Mouse (Mus musculus) gastrocnemius, adult 2 months (tissue): ENCODE data around the gene Rrp9. TPM values are rescaled to one million over a fixed set of nuclear protein-coding genes. Genes with fewer than 3 reads are reported as not detected.

ENCODE experiments used
- DNase-seq: peaks from one replicate; pipeline ENCODE4 v3.0.0; 2022
- H3K27ac ChIP-seq: fragments of 200-600 bp; 2 replicates; pipeline ENCODE4 v1.8.1; 2022; ENCODE audit warnings: mild to moderate bottlenecking
- H3K4me3 ChIP-seq: fragments of 200-600 bp; 2 replicates; pipeline ENCODE4 v1.8.1; 2022; ENCODE audit warnings: mild to moderate bottlenecking, moderate library complexity
- CTCF ChIP-seq: fragments of 200-600 bp; IDR thresholded peaks from 2 replicates; pipeline ENCODE4 v1.8.1; 2022; ENCODE audit warnings: antibody characterized with exemption, mild to moderate bottlenecking, moderate library complexity
- intact Hi-C: fragments of 180-260 bp; cut with DNase I; formaldehyde crosslinking; loops from one replicate; pipeline ENCODE4 v1.15.1; 2025
- total RNA-seq, 2 experiments: library from RNA; stranded (reverse); gene quantifications; 2 replicates each; pipeline ENCODE4 v1.2.3; 2021

Rrp9 gene
- total RNA-seq, 2 experiments from 2014 or later: 23.9 to 24.7 TPM

GRCm38 (mm10) chr9:106450661-106451060 lies 25.1 kb upstream of the Rrp9 start:
- H3K27ac ChIP-seq: peak overlapping the region; percentile 95
- intact Hi-C loops: no loop called here
- H3K4me3 ChIP-seq: peak overlapping the region; percentile 67
- TF ChIP-seq CTCF: no peak
- DNase-seq: peak; percentile 85

GRCm38 (mm10) chr9:106451298-106451697 lies 24.5 kb upstream of the Rrp9 start:
- peak overlapping the region; percentile 95 for H3K27ac ChIP-seq
- H3K4me3 ChIP-seq: peak overlapping the region; percentile 67
- no peak for DNase-seq
- intact Hi-C loops: no loop called here
- TF ChIP-seq CTCF: no peak

- Histone ChIP-seq H3K27ac (peak overlapping the region; percentile 16; the same call in 1 of the 2 replicates), H3K4me3 (no peak overlapping the region)
- no peak for TF ChIP-seq CTCF
- intact Hi-C loops: no loop called here
- DNase-seq: no peak
Measured at GRCm38 (mm10) chr9:106451899-106452298, 23.9 kb upstream of the Rrp9 start.

GRCm38 (mm10) chr9:106452351-106452750 lies 23.4 kb upstream of the Rrp9 start:
- H3K27ac ChIP-seq: peak overlapping the region; percentile 92
- H3K4me3 ChIP-seq: peak overlapping the region; percentile 79; the same call in 1 of the 2 replicates
- intact Hi-C loops: no loop called here
- no peak for TF ChIP-seq CTCF
- no peak for DNase-seq

- peak overlapping the region; percentile 79 for H3K4me3 ChIP-seq
- peak; percentile 57 for DNase-seq
- no peak for TF ChIP-seq CTCF
- intact Hi-C loops: no loop called here
- peak overlapping the region; percentile 92 for H3K27ac ChIP-seq
Measured at GRCm38 (mm10) chr9:106452821-106453220, 22.9 kb upstream of the Rrp9 start.

- peak; percentile 80 for DNase-seq
- Histone ChIP-seq H3K27ac (peak within 1 kb of the TSS; percentile 92), H3K4me3 (peak within 1 kb of the TSS; percentile 79)
- no peak for TF ChIP-seq CTCF
- intact Hi-C loops: no loop called here
Measured at GRCm38 (mm10) chr9:106453271-106454070, 22.3 kb upstream of the Rrp9 start, which contains the start of gene Pcbp4. Gene Pcbp4, plus strand, starts transcription at chr9:106453291.

- H3K27ac ChIP-seq: peak overlapping the region; percentile 92
- no peak for DNase-seq
- peak overlapping the region; percentile 79 for H3K4me3 ChIP-seq
- intact Hi-C loops: no loop called here
- TF ChIP-seq CTCF: no peak
Measured at GRCm38 (mm10) chr9:106454071-106454761, 21.5 kb upstream of the Rrp9 start.

GRCm38 (mm10) chr9:106454888-106455681 lies 20.7 kb upstream of the Rrp9 start:
- TF ChIP-seq CTCF: no peak
- no peak for DNase-seq
- Histone ChIP-seq H3K4me3 (peak overlapping the region; percentile 79), H3K27ac (peak overlapping the region; percentile 92)
- intact Hi-C loops: no loop called here

- peak overlapping the region; percentile 79 for H3K4me3 ChIP-seq
Measured at GRCm38 (mm10) chr9:106456325-106457162, 19.2 kb upstream of the Rrp9 start.

GRCm38 (mm10) chr9:106457163-106457559 lies 18.6 kb upstream of the Rrp9 start:
- intact Hi-C loops: no loop called here
- H3K27ac ChIP-seq: peak overlapping the region; percentile 92
- no peak for TF ChIP-seq CTCF
- no peak for DNase-seq
- no peak overlapping the region for H3K4me3 ChIP-seq

More at GRCm38 (mm10) chr9:106456325-106457162, 19.2 kb upstream of the Rrp9 start:
- no peak for DNase-seq
- no peak for TF ChIP-seq CTCF
- intact Hi-C loops: no loop called here
- peak overlapping the region; percentile 92 for H3K27ac ChIP-seq

GRCm38 (mm10) chr9:106457920-106458319 lies 17.8 kb upstream of the Rrp9 start:
- peak overlapping the region; percentile 92 for H3K27ac ChIP-seq
- H3K4me3 ChIP-seq: no peak overlapping the region
- TF ChIP-seq CTCF: no peak
- DNase-seq: peak; percentile 55
- intact Hi-C loops: no loop called here

- no peak for DNase-seq
- no peak for TF ChIP-seq CTCF
- peak overlapping the region; percentile 28; the same call in 1 of the 2 replicates for H3K27ac ChIP-seq
- intact Hi-C loops: no loop called here
- no peak overlapping the region for H3K4me3 ChIP-seq
Measured at GRCm38 (mm10) chr9:106459946-106460345, 15.8 kb upstream of the Rrp9 start.
